Mouse (Mus musculus) C2C12 (cell line): Measurements from ENCODE around the gene 2510002D24Rik. TPM values are rescaled to one million over a fixed set of nuclear protein-coding genes. Genes with fewer than 3 reads are reported as not detected.

ENCODE experiments used
- H3K27me3 ChIP-seq: one replicate; pipeline ENCODE4 v1.6.1; 2011; ENCODE audit not compliant: control insufficient read depth, insufficient read depth, insufficient read length
- H3K36me3 ChIP-seq: one replicate; pipeline ENCODE4 v1.6.1; 2011; ENCODE audit not compliant: control insufficient read depth, insufficient read depth
- H3K4me3 ChIP-seq: one replicate; pipeline ENCODE4 v1.5.1; 2011; ENCODE audit warnings: mild to moderate bottlenecking, control low read depth; ENCODE audit not compliant: poor library complexity, insufficient read depth, severe bottlenecking
- H3K79me2 ChIP-seq: one replicate; pipeline ENCODE4 v1.6.1; 2011; ENCODE audit not compliant: control insufficient read depth, insufficient read depth
- H3K79me3 ChIP-seq: one replicate; pipeline ENCODE4 v1.6.1; 2011; ENCODE audit warnings: low read depth, control low read depth
- H3ac ChIP-seq: one replicate; pipeline ENCODE3; 2011; ENCODE audit warnings: low read depth; ENCODE audit not compliant: control insufficient read depth, insufficient read length
- CEBPB ChIP-seq: IDR thresholded peaks from one replicate; pipeline ENCODE4 v1.6.1; 2011; ENCODE audit warnings: low read depth, mild to moderate bottlenecking, control low read depth, moderate library complexity
- CTCF ChIP-seq: IDR thresholded peaks from one replicate; pipeline ENCODE4 v1.5.1; 2011; ENCODE audit not compliant: control insufficient read depth, insufficient read depth, insufficient read length
- FOSL1 ChIP-seq: IDR thresholded peaks from one replicate; pipeline ENCODE4 v1.8.0; 2011; ENCODE audit warnings: mild to moderate bottlenecking, low read length; ENCODE audit not compliant: poor library complexity, insufficient read depth, severe bottlenecking
- MAX ChIP-seq: IDR thresholded peaks from one replicate; pipeline ENCODE4 v1.6.1; 2011; ENCODE audit warnings: mild to moderate bottlenecking, control low read depth
- MYOD1 ChIP-seq: IDR thresholded peaks from one replicate; pipeline ENCODE4 v1.6.1; 2011; ENCODE audit warnings: low read depth; ENCODE audit not compliant: control insufficient read depth, insufficient read length
- MYOG ChIP-seq: IDR thresholded peaks from one replicate; pipeline ENCODE4 v1.6.1; 2011; ENCODE audit not compliant: control insufficient read depth, insufficient read length; ENCODE audit errors: extremely low read depth
- USF1 ChIP-seq: IDR thresholded peaks from one replicate; pipeline ENCODE4 v1.6.1; 2011; ENCODE audit warnings: low read depth, mild to moderate bottlenecking, control low read depth, moderate library complexity
- long read RNA-seq, 2 experiments: library from polyadenylated mRNA; unstranded; transcript quantifications; one replicate each; pipeline ENCODE4 v2.0.0; 2019 to 2020
- polyA plus RNA-seq: library from polyadenylated mRNA; unstranded; fragments of >200 nt; fragmentation: generic; extraction: Trizol; gene quantifications from one replicate; pipeline ENCODE4 v1.2.1, GENCODE M21; 2012; ENCODE audit warnings: missing spikeins

2510002D24Rik gene
- 1.5 TPM for polyA plus RNA-seq
- long read RNA-seq, experiment 1, transcript 2510002D24Rik-201 (3 exons, 1,281 nt): major isoform, 11 of 14 reads
- long read RNA-seq, experiment 1, partial matches to known transcripts: 1 of 14 reads
- long read RNA-seq, experiment 1, other reads (novel, unspliced or antisense): 1 of 14 reads
- long read RNA-seq, experiment 2, partial matches to known transcripts: 0 of 1 reads
- long read RNA-seq, experiment 2, other reads (novel, unspliced or antisense): 0 of 1 reads

GRCm38 (mm10) chr16:18836468-18837208 lies at the start of gene 2510002D24Rik, which contains the start of gene Gm28539:
Gene 2510002D24Rik, plus strand, starts transcription at chr16:18836578.
Gene Gm28539, plus strand, starts transcription at chr16:18836584.
- H3ac ChIP-seq: no peak within 1 kb of the TSS
- H3K4me3 ChIP-seq: no peak within 1 kb of the TSS
- peaks cover 36% of the 10 kb centered on the region for H3K36me3 ChIP-seq
- TF ChIP-seq MYOD1: no peak
- TF ChIP-seq USF1: no peak
- TF ChIP-seq CEBPB: no peak
- no peak for TF ChIP-seq CTCF
- TF ChIP-seq MAX: no peak
- TF ChIP-seq FOSL1: no peak
- no peak for TF ChIP-seq MYOG
- no peaks in the 10 kb centered on the region for H3K27me3 ChIP-seq
- H3K79me2 ChIP-seq: no peaks in the 10 kb centered on the region
- no peaks in the 10 kb centered on the region for H3K79me3 ChIP-seq

GRCm38 (mm10) chr16:18786652-18787051 lies 49.7 kb upstream of the 2510002D24Rik start:
- H3K4me3 ChIP-seq: no peak overlapping the region
- TF ChIP-seq MYOD1 (no peak), CTCF (no peak), FOSL1 (no peak), CEBPB (no peak), MYOG (no peak), USF1 (no peak), MAX (no peak)
- H3K36me3 ChIP-seq: peaks cover 82% of the 10 kb centered on the region
- no peaks in the 10 kb centered on the region for H3K79me2 ChIP-seq
- H3K27me3 ChIP-seq: no peaks in the 10 kb centered on the region
- H3K79me3 ChIP-seq: no peaks in the 10 kb centered on the region
- no peak overlapping the region for H3ac ChIP-seq

DNA sequence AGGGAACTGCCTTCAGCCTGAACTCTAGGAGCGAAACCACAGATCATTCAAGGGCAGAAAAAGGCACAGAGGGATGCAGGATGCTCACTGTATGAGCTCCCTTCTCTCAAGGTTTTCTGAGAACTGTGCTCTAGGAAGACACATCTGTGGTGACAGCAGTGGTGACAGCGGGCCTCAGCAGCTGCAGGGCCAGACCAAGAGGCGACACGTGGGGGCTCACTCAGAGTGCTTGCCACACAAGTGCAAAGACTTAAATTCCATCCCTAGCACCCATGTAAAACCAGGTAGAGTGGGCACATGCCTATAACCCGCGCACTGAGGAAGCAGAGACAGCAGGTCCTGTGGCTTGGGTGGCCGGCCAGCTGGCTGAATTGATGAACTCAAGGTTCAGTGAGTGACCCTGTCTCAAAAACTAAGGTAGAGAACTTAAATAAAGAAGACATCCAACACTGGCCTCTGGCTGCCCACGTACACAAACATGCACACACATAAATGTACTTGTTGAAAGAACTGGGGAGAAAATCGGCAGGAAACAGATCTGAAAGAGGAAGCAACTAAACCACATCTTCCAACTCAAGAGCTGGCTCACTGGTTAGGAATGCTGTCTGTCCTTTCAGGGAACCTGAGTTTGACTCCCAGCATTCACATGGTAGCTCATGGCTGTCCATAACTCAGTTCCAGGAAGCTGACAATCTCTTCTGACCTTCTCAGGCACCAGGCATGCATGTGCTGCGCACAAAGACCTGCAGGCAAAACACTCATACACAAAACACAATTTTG lies 47.6 kb upstream of the 2510002D24Rik start:
- TF ChIP-seq USF1 (no peak), CTCF (no peak), FOSL1 (peak; percentile 25), MYOG (no peak), MYOD1 (peak; percentile 39)
- peaks cover 84% of the 10 kb centered on the region for H3K36me3 ChIP-seq
- H3K4me3 ChIP-seq: no peak overlapping the region
- no peaks in the 10 kb centered on the region for H3K79me2 ChIP-seq
- H3K79me3 ChIP-seq: no peaks in the 10 kb centered on the region
- no peaks in the 10 kb centered on the region for H3K27me3 ChIP-seq
- no peak overlapping the region for H3ac ChIP-seq

DNA sequence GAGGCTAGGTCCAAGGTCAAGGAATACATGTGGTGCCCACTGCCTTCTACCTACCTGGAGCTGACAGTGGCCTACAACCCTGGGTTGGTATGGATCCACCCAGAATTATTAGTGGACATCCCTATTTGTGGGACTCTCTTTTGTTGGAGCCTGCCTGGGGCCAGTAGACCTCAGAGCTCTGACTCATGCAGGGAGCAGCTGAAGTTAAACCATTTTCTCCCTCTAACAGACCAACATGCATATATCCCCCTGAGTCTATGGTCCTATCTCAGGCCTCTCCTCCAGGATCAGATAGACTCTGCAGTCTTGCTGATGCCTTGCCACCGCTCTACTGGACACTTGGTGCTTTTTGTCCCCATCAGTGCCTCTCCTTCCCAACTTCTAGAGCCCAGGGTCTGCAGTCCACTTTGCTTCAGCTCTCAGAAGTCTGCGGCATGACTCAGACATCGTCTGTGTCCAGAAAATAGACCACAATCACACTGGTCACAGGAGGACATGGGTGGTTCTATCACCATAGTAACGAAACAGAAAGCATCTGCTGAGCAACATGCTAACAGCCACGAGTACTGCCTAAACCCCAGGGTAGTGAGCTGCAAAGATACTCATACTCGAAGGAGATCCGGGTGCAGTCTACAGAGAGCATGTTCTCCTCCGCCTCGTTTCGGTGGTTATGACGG lies 41.0 kb upstream of the 2510002D24Rik start:
- H3K79me3 ChIP-seq: no peaks in the 10 kb centered on the region
- H3K36me3 ChIP-seq: peaks cover 71% of the 10 kb centered on the region
- no peaks in the 10 kb centered on the region for H3K27me3 ChIP-seq
- no peak overlapping the region for H3K4me3 ChIP-seq
- no peak for TF ChIP-seq CTCF
- peak; percentile 56 for TF ChIP-seq MYOD1
- TF ChIP-seq MAX: peak; percentile 86
- H3K79me2 ChIP-seq: no peaks in the 10 kb centered on the region
- peak overlapping the region; percentile 24 for H3ac ChIP-seq

DNA sequence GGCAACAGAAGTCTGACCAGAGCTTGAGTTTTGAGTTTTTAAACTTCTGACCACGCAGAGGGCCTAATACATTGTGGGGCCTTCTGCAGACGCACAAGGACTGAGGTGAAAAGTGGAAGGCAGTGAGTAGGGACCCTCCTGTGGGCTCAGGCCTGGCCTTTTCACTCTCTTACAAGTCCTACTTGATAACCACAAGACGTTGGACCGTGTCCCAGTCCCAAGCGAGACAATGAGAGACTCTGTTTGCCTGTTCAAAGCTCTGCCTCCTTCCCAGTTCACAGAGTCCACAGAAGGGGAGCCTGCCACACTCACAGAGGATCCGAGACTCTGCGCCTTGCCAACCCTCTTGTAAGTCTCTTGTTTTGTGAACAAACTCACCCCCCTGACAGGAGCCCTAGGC lies 39.7 kb upstream of the 2510002D24Rik start:
- TF ChIP-seq CEBPB: no peak
- no peak for TF ChIP-seq USF1
- TF ChIP-seq MYOG: no peak
- no peak for TF ChIP-seq MYOD1
- TF ChIP-seq CTCF: no peak
- no peak for TF ChIP-seq MAX
- TF ChIP-seq FOSL1: no peak
- H3K4me3 ChIP-seq: no peak overlapping the region
- H3K36me3 ChIP-seq: peaks cover 69% of the 10 kb centered on the region
- H3ac ChIP-seq: no peak overlapping the region
- H3K27me3 ChIP-seq: no peaks in the 10 kb centered on the region
- H3K79me2 ChIP-seq: no peaks in the 10 kb centered on the region
- no peaks in the 10 kb centered on the region for H3K79me3 ChIP-seq
